Mouse (Mus musculus): ENCODE results near the gene Rps18. TPM values are rescaled to one million over a fixed set of nuclear protein-coding genes. Genes with fewer than 3 reads are reported as not detected.

Rps18 gene
- total RNA-seq, 2 experiments from 2014 or later, result 319 to 336 TPM

DNA sequence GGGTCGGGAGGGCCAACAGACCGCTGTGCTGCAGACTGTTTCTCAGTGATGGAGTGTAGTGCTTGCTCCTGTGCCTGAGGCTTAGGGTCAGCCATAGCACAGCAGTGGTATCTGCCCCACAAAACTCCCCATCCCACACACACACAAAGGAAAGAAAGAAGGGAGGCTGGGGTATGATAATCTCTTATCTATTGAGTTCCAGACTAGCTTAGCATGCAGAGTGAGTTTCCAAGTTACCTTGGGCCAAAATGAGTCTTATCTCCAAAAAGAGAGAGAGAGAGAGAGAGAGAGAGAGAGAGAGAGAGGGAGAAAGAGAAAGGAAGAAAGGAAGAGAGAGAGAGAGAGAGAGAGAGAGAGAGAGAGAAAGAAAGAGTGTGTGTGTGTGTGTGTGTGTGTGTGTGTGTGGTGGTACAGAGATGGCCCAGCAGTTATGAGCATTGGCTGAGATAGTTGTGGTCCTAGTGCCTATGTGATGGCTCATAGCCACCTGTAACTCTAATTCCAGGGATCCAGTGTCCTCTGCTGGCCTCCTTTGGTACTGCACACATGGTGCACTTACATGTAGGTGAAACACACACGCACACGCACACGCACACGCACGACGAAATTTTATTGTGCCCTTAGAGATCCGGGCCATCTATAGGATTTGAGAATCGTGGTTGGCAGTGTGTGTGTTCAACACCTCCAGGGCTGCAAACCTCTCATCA is 31.1 kb downstream of the Rps18 start:
- no peak for DNase-seq (ENCODE audit: low spot score in 2 of 2)

DNA sequence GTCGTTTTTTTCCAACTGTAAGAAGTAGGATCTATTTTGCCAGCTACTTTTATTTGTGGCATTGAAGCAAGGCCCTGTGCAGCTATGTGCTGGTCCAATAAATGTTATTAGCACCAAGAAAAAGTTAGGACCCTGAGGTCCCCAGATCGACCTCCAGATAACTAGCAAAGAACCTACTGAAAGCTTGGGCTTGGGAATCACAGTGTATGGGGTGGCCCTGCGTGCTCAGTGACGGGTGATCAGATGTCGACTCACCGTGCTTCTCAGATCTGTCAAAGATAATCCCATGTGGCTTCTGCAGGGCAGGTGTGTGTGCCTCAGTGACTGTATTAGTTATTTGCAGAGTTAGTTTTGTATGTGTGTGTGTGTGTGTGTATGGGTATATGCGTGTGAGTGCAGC is 34.4 kb downstream of the Rps18 start:
- DNase-seq (ENCODE audit: low spot score in 2 of 2), result no peak

DNA sequence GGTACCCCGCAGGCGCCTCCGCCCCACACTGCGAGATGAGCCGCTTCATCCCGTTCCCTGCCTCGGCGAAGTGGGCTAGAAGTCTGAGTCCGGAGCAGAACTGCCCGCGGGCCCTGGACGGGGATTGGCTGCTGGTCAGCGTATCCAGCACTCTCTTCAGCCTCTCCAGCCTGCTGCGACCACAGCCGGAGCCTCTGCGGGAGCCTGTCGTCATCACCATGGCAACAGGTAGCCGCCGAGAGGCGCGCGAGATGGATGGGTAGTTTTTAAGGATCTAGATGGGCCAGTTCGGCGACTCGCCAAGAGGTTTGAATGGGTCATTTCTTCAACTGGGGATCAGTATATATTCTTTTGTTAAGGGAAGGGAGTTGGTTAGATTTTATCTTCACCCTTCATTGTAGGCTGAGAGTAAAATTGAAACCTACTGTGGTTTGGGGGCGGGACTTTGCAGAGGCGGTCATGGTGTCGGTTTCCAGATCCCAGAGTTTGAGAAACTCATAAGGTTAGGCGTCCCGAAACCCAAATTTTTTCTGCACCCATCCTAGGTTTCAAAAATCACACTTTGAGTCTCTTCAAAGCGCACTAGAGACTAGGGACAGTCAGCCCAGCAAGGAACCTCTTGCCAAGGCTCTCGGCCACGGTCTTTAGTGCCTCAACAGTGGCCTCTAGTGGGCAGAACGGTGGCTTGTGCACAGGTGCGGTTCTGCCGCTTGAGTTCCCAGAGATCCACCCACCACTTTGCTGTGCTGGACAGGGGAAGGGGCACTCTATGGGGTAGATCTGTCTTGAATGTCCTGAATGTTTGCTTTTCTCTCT is 35.3 kb downstream of the Rps18 start:
- DNase-seq (ENCODE audit: low spot score in 2 of 2), result peak in 1 of 2 experiments; percentile 88

DNA sequence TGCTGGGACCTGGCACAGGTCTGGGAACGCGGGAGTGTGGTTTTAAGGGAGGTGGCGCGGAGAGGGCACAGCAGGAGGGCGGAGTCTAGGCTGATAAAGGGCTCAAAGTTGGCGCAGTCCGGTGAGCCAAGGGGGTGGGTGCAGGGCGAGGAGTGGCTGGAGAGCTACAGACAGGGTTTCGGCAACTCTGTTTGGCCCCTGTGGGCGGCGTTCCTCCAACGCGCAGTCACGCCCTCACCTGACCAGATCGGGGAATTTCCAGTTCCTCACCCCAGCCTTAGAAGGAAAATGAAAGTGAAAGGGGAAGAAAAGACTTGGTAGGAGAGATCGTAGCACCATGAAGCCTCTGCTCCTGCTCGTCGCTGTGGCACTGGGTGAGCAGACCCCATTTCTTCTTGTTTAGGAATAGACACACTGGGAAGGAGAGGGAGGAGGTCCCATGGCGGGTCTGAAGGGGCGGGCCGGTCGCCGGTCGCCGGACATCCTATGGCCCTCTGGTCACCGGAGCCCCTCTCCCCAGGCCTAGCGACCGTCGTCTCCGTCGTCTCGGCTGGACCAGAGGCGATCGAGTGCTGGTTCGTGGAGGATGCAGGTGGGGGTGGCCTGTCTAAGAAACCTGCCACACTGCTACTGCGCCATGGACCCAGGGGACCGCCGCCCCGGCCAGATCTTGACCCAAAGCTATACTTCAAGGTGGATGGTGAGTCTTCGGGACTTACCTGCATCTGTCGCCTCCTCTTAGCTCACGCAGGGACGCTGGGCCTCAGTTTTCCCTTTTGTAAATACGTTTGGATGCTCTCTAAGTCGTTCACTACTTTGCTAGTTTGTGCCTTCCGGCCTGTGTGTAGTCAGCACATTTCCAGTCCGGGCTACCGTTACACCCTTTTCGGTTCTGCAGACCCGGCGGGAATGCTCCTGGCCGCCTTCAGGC is 36.2 kb downstream of the Rps18 start:
- DNase-seq (ENCODE audit: low spot score in 2 of 2), result peak in 1 of 2 experiments; percentile 54

DNA sequence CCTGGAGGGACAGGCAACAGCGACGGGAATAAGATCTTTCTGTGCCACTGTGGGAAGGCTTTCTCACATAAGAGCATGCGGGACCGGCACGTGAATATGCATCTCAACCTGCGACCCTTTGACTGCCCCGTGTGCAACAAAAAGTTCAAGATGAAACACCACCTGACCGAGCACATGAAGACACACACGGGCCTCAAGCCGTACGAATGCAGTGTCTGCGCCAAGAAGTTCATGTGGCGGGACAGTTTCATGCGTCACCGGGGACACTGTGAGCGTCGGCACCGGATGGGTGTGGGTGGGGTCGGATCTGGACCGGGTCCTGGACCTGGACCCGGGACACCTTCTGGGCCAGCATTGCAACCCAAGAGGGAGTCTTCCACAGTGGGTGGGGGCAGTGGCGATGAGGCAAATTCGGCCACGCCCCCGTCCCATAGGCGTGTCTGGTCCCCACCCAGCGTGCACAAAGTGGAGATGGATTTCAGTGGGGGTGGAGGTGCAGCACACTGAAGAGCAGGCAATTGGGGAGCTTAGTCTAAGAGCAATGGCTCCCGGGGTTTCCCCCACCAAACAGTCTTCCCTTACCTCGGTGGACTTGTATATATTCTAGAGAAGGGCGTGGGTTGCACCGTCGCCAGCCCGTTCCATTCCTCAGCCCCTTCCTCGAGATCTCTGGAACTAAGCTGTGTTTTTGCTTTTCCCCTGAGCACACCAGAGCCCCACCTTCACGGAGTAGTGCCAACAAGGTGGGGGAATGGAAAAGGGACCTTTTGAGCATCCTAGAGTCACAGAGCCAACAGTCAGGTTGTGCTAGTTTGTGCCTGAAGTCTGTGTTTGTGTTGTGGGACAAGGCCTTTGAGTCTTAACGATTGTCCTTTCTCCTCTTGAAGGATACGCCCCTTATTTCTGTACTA is 37.3 kb downstream of the Rps18 start:
- no peak for DNase-seq (ENCODE audit: low spot score in 2 of 2)

DNA sequence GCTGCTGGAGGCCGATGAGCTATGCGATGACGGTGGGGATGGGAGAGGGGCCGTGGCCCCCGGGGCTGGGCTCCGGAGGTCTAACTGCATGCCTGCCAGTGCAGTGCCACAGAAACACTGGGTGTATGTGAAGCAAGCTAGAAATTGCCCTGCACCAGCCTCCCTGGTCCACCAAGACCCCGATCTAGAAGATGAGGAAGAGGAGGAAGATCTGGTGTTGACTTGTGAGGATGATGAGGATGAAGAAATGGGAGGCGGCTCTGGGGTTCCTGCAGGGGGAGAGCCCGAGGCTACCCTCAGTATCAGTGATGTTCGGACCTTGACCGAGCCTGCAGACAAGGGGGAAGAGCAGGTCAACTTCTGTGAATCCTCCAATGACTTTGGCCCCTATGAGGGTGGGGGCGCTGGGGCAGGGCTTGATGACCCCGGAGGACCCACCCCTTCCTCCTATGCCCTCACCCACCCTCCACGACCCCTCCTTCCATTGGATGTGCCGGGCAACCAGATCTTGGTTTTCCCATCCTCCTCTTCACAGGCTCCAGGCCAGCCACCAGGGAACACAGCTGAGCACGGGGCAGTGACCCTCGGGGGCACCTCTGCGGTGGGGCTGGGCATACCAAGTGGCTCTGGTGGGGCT is 38.0 kb downstream of the Rps18 start:
- DNase-seq (ENCODE audit: low spot score in 2 of 2), result no peak

DNA sequence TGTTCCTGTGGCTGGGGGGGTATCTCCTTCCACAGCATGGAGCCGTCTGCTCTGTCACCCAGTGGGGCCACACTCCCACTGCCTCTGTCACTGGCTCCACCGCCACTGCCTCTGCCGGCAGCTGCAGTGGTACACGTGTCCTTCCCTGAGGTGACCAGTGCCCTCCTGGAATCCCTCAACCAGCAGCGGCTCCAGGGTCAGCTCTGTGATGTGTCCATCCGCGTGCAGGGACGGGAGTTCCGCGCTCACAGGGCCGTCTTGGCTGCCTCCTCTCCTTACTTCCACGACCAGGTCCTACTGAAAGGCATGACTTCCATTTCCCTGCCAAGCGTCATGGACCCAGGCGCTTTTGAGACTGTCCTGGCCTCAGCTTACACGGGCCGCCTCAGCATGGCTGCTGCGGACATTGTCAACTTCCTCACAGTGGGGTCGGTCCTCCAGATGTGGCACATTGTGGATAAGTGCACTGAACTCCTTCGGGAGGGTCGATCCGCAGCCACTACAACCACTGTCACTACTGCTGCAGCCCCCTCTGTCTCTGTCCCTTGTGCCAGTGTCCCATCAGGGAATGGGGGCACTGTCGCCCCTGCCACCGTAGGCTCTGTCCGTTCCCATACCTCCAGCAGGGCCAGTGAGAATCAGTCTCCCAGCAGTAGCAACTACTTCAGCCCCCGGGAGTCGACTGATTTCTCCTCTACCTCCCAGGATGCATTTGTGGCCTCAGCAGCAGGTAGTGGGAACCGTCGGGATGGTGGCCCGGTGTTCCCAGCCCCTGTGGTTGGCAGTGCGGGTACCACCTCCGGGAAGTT is 38.8 kb downstream of the Rps18 start:
- no peak for DNase-seq (ENCODE audit: low spot score in 2 of 2)

DNA sequence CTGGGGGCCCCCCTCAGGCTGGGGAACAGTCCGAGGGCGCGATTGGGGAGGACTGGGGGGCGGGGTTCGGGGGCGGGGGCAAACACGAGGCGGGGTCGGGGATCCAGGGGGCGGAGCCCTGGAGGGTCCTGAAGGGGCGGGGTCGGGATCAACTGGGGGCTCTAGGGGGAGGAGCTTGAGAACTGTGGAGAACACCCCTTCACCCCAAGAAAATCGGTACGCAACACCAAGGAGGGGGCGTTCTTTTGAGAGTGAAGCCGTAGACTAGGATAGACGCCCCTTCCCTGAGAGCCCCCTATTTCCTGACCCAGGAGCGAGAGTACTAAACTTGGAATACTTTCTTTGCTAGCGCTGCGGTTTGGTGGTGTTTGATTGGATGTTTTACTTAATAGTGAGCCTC is 39.5 kb downstream of the Rps18 start:
- DNase-seq (ENCODE audit: low spot score in 2 of 2), result no peak

DNA sequence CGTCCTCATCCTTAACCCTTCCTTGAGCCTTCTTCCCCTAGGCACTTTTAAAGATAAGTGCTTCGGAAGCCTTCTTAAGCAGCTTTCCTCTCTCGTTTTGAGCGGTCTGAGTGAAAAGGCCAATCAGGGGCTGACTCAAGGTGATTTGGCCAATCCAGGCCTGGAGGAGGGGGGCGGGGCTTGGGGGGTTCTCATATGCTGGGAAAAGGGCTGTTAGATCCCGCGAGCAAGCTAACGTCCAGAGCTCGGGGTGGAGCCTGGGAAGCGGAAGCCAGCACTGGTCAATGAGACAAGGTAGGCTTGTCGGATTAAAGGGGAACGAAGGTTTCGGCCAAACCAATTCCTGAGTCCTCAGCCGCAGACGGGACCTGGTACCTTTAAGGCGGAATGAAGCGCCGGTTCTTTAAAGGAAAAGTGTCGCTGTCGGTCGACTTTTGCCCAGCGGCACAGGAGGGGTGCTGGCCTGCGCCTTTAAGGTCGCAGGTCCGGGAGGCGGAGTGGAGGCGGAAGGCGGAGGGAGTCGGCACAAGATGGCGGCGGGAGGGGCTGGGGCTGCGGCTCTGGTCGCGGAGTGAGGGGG is 40.0 kb downstream of the Rps18 start, which contains the start of the genes Tapbp and Zbtb22:
Tapbp (plus strand) TSS at position 229 of the 580 bp plus-strand sequence.
Zbtb22 (plus strand) TSS at position 234 of the 580 bp plus-strand sequence.
- DNase-seq (ENCODE audit: low spot score in 2 of 2), result peak; percentile 96 to 98

DNA sequence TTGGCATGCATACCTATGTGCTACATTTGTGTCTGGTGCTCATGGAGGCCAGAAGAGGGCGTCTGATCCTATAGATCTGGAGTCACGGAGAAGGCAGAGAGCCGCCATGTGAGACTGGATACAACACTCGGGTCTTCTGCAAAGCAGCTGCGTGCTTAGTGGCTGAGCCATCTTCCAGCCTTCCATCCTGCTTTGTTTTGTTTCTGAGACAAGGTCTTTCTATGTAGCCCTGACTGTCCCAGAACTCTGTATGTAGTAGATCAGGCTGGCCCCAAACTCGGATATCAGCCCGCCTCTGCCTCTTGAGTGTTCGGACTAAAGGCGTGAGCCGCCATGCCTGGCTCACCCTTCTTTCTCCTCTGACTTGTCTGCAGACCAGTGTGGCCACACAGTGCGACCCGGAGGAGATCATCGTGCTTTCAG is 40.8 kb downstream of the Rps18 start:
- DNase-seq (ENCODE audit: low spot score in 2 of 2), result no peak

DNA sequence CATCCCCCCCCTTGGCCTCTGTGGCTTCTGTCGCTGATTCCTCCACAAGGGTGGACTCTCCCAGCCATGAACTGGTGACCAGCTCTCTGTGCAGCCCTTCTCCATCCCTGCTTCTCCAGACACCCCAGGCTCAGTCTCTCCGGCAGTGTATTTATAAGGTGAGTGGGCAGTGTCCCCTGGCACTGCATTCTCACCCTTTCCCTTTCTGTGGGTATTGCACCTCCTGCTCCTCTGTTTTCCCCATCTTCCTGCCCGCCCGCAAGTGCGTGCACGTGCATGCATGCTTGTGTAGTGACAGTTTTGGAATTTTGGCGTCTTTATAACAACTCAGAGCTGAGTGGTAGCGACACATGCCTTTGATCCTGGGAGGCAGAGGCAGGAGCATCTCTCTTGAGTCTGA is 41.9 kb downstream of the Rps18 start:
- DNase-seq (ENCODE audit: low spot score in 2 of 2), result no peak

DNA sequence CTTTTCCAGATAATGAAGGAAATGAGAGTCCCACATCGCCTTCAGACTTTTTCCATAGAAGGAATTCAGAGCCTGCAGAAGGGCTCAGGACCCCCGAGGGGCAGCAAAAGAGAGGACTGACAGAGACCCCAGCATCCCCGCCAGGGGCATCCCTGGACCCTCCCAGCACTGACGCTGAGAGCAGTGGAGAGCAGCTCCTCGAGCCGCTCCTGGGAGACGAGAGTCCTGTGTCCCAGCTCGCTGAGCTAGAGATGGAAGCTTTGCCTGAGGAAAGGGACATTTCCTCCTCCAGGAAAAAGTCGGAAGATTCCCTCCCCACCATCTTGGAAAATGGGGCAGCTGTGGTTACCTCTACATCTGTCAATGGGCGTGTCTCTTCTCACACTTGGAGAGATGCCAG is 42.5 kb downstream of the Rps18 start:
- DNase-seq (ENCODE audit: low spot score in 2 of 2), result no peak

DNA sequence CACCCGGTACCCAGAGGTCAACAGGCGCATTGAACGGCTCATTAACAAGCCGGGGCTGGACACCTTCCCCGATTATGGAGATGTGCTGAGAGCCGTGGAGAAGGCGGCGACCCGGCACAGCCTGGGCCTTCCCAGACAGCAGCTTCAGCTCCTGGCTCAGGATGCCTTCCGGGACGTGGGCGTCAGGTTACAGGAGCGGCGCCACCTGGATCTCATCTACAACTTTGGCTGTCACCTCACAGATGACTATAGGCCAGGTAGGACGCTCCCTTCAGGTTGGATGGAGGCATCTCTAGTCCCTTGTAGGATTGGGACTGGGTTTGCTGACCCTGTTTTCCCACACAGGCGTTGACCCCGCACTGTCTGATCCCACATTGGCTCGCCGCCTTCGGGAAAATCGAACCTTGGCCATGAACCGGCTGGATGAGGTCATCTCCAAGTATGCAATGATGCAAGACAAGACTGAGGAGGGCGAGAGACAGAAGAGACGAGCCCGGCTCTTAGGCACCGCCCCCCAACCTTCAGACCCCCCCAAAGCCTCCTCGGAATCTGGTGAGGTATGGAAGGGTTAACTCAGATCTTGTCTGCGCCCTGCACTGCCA is 43.9 kb downstream of the Rps18 start:
- DNase-seq (ENCODE audit: low spot score in 2 of 2), result no peak

DNA sequence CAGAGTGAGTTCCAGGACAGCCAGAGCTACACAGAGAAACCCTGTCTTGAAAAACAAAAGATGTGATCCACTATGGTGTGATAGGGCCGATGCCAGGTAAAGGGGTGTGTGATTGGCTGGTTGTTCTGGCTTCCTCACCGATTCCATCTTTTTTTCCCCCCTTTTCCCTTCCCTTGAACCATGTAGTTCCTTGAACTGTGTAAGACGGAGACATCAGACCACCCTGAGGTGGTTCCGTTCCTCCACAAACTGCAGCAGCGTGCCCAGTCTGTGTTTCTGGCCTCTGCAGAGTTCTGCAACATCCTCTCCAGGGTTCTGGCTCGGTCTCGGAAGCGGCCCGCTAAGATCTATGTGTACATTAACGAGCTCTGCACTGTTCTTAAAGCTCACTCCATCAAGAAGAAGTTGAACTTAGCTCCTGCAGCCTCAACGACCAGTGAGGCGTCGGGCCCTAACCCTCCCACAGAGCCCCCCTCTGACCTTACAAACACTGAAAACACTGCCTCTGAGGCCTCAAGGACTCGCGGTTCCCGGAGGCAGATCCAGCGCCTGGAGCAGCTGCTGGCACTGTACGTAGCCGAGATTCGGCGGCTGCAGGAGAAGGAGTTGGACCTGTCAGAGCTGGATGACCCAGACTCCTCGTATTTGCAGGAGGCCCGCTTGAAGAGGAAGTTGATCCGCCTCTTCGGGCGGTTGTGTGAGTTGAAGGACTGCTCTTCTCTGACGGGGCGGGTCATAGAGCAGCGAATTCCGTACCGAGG is 44.6 kb downstream of the Rps18 start:
- DNase-seq (ENCODE audit: low spot score in 2 of 2), result no peak

DNA sequence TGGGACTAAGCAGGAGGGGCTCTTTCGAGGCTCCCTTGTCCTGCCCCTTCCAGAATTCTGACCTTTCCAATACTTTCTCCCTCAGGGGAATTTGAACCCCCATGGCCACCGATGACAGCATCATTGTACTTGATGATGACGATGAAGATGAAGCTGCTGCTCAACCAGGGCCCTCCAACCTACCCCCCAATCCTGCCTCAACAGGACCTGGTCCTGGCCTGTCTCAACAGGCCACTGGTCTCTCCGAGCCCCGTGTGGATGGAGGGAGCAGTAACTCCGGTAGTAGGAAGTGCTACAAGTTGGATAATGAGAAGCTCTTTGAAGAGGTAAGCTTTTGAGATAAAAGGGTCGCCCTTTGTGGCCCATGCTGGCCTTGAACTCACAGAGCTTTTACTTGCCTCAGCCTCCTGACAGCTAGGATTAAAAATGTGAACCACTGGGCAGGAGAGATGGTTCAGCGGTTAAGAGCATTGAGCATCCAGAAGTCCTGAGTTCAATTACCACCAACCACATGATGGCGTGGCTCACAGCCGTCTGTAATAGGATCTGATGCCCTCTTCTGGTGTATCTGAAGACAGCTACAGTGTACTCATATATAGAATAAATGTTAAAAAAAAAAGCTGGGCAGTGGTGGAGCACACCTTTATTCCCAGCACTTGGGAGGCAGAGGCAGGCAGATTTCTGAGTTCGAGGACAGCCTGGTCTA is 45.3 kb downstream of the Rps18 start:
- no peak for DNase-seq (ENCODE audit: low spot score in 2 of 2)

DNA sequence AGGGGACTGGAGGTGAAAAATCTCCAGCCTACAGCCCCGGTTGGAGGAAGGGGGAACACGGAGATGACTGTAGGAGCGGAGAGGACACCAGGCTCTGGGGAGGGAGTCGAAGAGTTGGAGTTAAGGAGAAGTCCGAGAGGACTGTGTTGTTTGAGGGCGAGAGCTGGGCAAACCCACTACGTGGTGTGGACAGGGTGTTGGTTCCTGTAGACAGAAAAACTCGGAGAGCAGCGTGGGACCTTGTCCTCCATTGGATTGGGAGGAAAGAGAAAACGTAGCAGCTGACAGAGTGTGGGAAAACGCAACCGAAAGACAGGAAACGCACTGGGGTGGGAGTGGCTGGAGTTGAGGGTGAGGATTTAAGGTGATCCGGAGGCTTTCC is 45.9 kb downstream of the Rps18 start:
- no peak for DNase-seq (ENCODE audit: low spot score in 2 of 2)

Data from layer of hippocampus, adult 18-20 months (tissue).